In genomic region chr19:17399965-17400364, GRCm38 (mm10) we compare ENCODE assay signal across 28 mouse cellular contexts. TPM values are rescaled to one million over a fixed set of nuclear protein-coding genes. Genes with fewer than 3 reads are reported as not detected.
A peak's percentile ranks its signal among the peaks of the same experiment; 100 is the strongest.
DNase-seq lines count a peak whose midpoint lies in the region; ATAC-seq and TF ChIP-seq lines count a peak whose summit lies in the region.
"Had no signal": no experiment of that assay in that cellular context is flagged by ENCODE, and none has a peak within 500 bp of the region (broad histone marks: within the 10 kb centered on the region; RNA-seq: fewer than 3 reads in every experiment).

No protein-coding gene starts in this region.

- no peak for TF ChIP-seq EP300 in heart, adult 2 months (IDR thresholded peaks at IDR 0.05; ENCODE audit: insufficient read depth, low read depth, low read length)
- no peak for TF ChIP-seq EP300 in stomach, postnatal 0 days (optimal IDR thresholded peaks at IDR 0.05)

- H3K79me2 ChIP-seq in heart, adult 2 months (replicated peaks; ENCODE audit: control insufficient read depth, insufficient read depth, low read length) = no peaks in the 10 kb centered on the region

- H3K27ac ChIP-seq in heart, adult 2 months = peak overlapping the region; percentile 26; the same call in 1 of the 2 replicates
- no peak overlapping the region for H3K27ac ChIP-seq in layer of hippocampus, adult 2 months
- no peak overlapping the region for H3K27ac ChIP-seq in stomach, postnatal 0 days (replicated peaks)
- H3K27ac ChIP-seq: embryonic facial prominence, embryonic 13.5 days; embryonic facial prominence, embryonic 15.5 days; forebrain, embryonic 10.5 days; forebrain, embryonic 12.5 days had no signal

- intact Hi-C loops in heart, adult 2 months (cut with DNase I) = loop anchor here (10.0 kb wide), 1 partner anchor 435 kb away; the partner anchor contains the start of gene Pcsk5
- intact Hi-C loops in heart, postnatal 25 days (cut with DNase I) = no loop called here

- TF ChIP-seq CTCF in heart, adult 2 months (IDR thresholded peaks at IDR 0.05) = peak; percentile 36
- TF ChIP-seq CTCF in layer of hippocampus, adult 2 months (conservative IDR thresholded peaks at IDR 0.05) = 0 out of 2 replicates have a peak, but pooled peaks have one; percentile 12
- peak; percentile 19; the same call in 1 of the 2 replicates for TF ChIP-seq CTCF in stomach, postnatal 0 days (IDR thresholded peaks at IDR 0.05; ENCODE audit: low read depth)

- no peak for ATAC-seq in stomach, postnatal 0 days (ENCODE audit: low FRiP score, low TSS enrichment)
- ATAC-seq: activated CD4-positive, CD25-positive, alpha-beta regulatory T cell, adult 4 months; CD4-positive, CD25-positive, alpha-beta regulatory T cell, adult 4 months; forebrain, embryonic 14.5 days; forebrain, embryonic 16.5 days had no signal

- no peak for DNase-seq in heart, adult 2 months
- DNase-seq in heart, postnatal 25 days (ENCODE audit: low spot score) = no peak
- no peak for DNase-seq in layer of hippocampus, adult 2 months (ENCODE audit: low spot score in 2 of 2)
- no peak for DNase-seq in layer of hippocampus, postnatal 10 days (ENCODE audit: low spot score in 2 of 2)
- DNase-seq in stomach, postnatal 0 days (ENCODE audit: low spot score) = no peak
- DNase-seq in adrenal gland, adult 18-20 months (ENCODE audit: low spot score in 2 of 2) = no peak
- DNase-seq: adrenal gland, postnatal 10 days; adrenal gland, postnatal 25 days; B cell, adult 2 months; cerebellum, adult 11 months; cerebellum, adult 18-20 months; cerebellum, adult 8-10 months; cerebellum, adult 9-11 months; cerebellum, postnatal 14 days; cerebellum, postnatal 36 days; embryo, embryonic 11 days had no signal

- H3K4me2 ChIP-seq in stomach, postnatal 0 days (replicated peaks; ENCODE audit: low read depth) = no peak overlapping the region
- H3K4me2 ChIP-seq: embryonic facial prominence, embryonic 13.5 days; embryonic facial prominence, embryonic 15.5 days; forebrain, embryonic 12.5 days had no signal

- H3K9me3 ChIP-seq in stomach, postnatal 0 days (ENCODE audit: control insufficient read depth, low read length) = no peaks in the 10 kb centered on the region
- H3K9me3 ChIP-seq: embryonic facial prominence, embryonic 13.5 days; embryonic facial prominence, embryonic 15.5 days; forebrain, embryonic 10.5 days; forebrain, embryonic 12.5 days; G1E had no signal

- H3K4me3 ChIP-seq in heart, adult 2 months = no peak overlapping the region
- H3K4me3 ChIP-seq in layer of hippocampus, adult 2 months = no peak overlapping the region
- no peak overlapping the region for H3K4me3 ChIP-seq in stomach, postnatal 0 days (ENCODE audit: low read depth, low read length)
- H3K4me3 ChIP-seq: embryonic facial prominence, embryonic 13.5 days; embryonic facial prominence, embryonic 15.5 days; erythroblast, embryonic 14.5 days; forebrain, embryonic 10.5 days; forebrain, embryonic 12.5 days had no signal

- WGBS in heart, adult 2 months = 71% methylated on average over 4 of the region's 4 CpGs
- 82% methylated on average over 4 of the region's 4 CpGs for WGBS in stomach, postnatal 0 days

- peaks cover 23% of the 10 kb centered on the region for H3K36me3 ChIP-seq in heart, adult 2 months (ENCODE audit: control insufficient read depth, insufficient read depth, low read length)
- H3K36me3 ChIP-seq in stomach, postnatal 0 days (ENCODE audit: control insufficient read depth, insufficient read depth, low read length) = no peaks in the 10 kb centered on the region; the same call in 1 of the 2 replicates

- H3K4me1 ChIP-seq in heart, adult 2 months (ENCODE audit: control insufficient read depth, insufficient read depth, low read length) = peaks cover 7% of the 10 kb centered on the region
- no peaks in the 10 kb centered on the region for H3K4me1 ChIP-seq in stomach, postnatal 0 days (replicated peaks; ENCODE audit: control insufficient read depth, insufficient read depth)

- TF ChIP-seq POLR2A in heart, adult 2 months (IDR thresholded peaks at IDR 0.05; ENCODE audit: insufficient read depth, low read depth, low read length) = no peak

- H3K27me3 ChIP-seq in heart, adult 2 months (ENCODE audit: control insufficient read depth, insufficient read depth, low read length) = no peaks in the 10 kb centered on the region
- no peaks in the 10 kb centered on the region for H3K27me3 ChIP-seq in stomach, postnatal 0 days (ENCODE audit: control insufficient read depth, insufficient read depth, low read length)
- H3K27me3 ChIP-seq: CH12.LX; embryonic facial prominence, embryonic 13.5 days; embryonic facial prominence, embryonic 15.5 days; forebrain, embryonic 12.5 days; Patski had no signal

- H3K9ac ChIP-seq in heart, adult 2 months (ENCODE audit: low read depth, low read length) = no peak overlapping the region
- H3K9ac ChIP-seq in stomach, postnatal 0 days (ENCODE audit: low read length) = no peak overlapping the region
- H3K9ac ChIP-seq: embryonic facial prominence, embryonic 13.5 days; embryonic facial prominence, embryonic 15.5 days; forebrain, embryonic 12.5 days had no signal

RNA-seq across cellular contexts. Expression of gene Rfk, which starts 6.1 kb away (rescaled TPM):
- 10 to 100 TPM; 73.6 to 74.9 TPM for total RNA-seq in heart, adult 2 months (2021)
- 50.6 and 72.3 TPM in 2 replicates for polyA plus RNA-seq in heart, adult 2 months (2012; rRNA removed)
- 10 to 100 TPM; 62.4 to 64.7 TPM for total RNA-seq in heart, postnatal 25 days (2021)
- 10 to 100 TPM; 58.7 to 68.5 TPM for total RNA-seq in layer of hippocampus, adult 2 months (2021)
- total RNA-seq in layer of hippocampus, postnatal 10 days (2021) = 10 to 100 TPM; 50.7 to 57.1 TPM
- polyA plus RNA-seq in stomach, postnatal 0 days (2015; fragmentation: Nextera tagmentation; extraction: Ambion mirVana) = 145 and 153 TPM in 2 replicates
- total RNA-seq in adrenal gland, adult 18-20 months (2021) = 100 to 1,000 TPM in 1 of 2 experiments, 10 to 100 TPM in 1; 74.3 to 417 TPM

RNA-seq across cellular contexts. Expression of gene Gcnt1, which starts 27.3 kb away (rescaled TPM):
- 10 to 100 TPM; 10.8 to 12.1 TPM for total RNA-seq in heart, adult 2 months (2021)
- 1.1 and 2.2 TPM in 2 replicates for polyA plus RNA-seq in heart, adult 2 months (2012; rRNA removed)
- 10 to 100 TPM; 13.5 to 15.6 TPM for total RNA-seq in heart, postnatal 25 days (2021)
- 1 to 10 TPM; 3.0 to 4.7 TPM for total RNA-seq in layer of hippocampus, adult 2 months (2021)
- 1 to 10 TPM; 1.8 to 2.2 TPM for total RNA-seq in layer of hippocampus, postnatal 10 days (2021)
- polyA plus RNA-seq in stomach, postnatal 0 days (2015; fragmentation: Nextera tagmentation; extraction: Ambion mirVana) = 1.4 and 1.5 TPM in 2 replicates
- 1 to 10 TPM; 2.5 to 2.6 TPM for total RNA-seq in adrenal gland, adult 18-20 months (2021)
